Mouse (Mus musculus) inflammation-experienced regulatory T-cells, adult 6 months (primary cell): ENCODE results near the gene Add3. TPM values are rescaled to one million over a fixed set of nuclear protein-coding genes. Genes with fewer than 3 reads are reported as not detected.

Experiments
- ATAC-seq: one replicate; pipeline ENCODE4 v1.8.0; 2017
- polyA plus RNA-seq, 3 experiments: library from polyadenylated mRNA; unstranded; fragments of 100-300 nt; shearing (Covaris generic); gene quantifications; one replicate each; pipeline ENCODE4 v1.2.1; 2017

Add3 gene
- polyA plus RNA-seq, 3 experiments from 2014 or later, result 100 to 138 (median 112) TPM

GRCm38 (mm10) chr19:53241806-53242205 lies 101.6 kb downstream of the Add3 start:
- ATAC-seq, result peak; percentile 35

GRCm38 (mm10) chr19:53243956-53244355 lies 103.7 kb downstream of the Add3 start:
- ATAC-seq, result no peak

GRCm38 (mm10) chr19:53247558-53247957 lies 107.3 kb downstream of the Add3 start:
- ATAC-seq, result no peak

- ATAC-seq, result peak; percentile 63
Observed at GRCm38 (mm10) chr19:53248023-53248494, 107.8 kb downstream of the Add3 start.

GRCm38 (mm10) chr19:53251015-53251414 lies 110.8 kb downstream of the Add3 start:
- ATAC-seq, result no peak

GRCm38 (mm10) chr19:53251656-53252055 lies 111.4 kb downstream of the Add3 start:
- no peak for ATAC-seq

DNA sequence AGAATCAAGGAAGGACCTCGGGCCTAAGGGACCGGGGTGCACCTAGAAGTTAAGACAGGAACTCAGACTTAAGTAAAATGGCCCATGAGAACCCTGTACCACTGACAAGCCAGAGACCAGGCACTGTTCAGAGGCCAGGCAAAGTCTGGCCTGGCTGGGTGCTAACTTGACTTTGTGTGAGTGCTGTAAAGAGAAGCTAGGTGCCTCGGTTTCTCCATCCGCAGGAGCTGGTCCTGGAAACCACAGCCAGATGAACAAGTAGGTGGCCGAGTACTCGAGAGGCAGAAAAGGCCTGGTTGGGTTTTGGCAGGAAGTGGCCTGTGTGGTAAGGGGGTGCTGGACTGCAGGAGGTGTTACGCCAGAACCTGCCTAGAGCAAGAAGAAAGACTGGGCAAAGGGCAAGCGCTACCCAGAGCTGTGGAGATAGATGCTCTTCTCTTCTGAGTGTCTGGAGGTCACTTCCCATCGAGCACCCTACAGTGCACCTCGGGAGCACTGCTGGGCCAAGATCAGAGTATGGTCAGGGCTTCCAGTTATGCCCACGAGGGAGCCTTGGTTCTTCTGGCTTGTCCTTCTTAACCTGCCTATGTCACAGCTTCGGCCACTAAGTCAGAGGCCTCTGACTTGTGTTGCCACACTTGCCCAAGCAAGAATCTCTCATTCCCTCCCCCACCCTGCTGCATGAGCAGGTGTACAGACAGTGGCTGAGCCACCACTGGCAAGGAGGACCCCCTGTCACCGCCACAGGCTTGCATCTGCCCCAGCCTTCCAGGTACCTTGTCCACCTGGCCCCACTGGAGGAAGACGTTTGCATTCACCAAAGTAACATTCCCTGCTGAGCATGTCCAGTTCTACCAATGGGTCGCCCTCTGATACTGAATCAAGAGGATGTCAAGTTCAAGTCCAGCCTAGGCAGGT lies 112.1 kb downstream of the Add3 start:
- no peak for ATAC-seq

DNA sequence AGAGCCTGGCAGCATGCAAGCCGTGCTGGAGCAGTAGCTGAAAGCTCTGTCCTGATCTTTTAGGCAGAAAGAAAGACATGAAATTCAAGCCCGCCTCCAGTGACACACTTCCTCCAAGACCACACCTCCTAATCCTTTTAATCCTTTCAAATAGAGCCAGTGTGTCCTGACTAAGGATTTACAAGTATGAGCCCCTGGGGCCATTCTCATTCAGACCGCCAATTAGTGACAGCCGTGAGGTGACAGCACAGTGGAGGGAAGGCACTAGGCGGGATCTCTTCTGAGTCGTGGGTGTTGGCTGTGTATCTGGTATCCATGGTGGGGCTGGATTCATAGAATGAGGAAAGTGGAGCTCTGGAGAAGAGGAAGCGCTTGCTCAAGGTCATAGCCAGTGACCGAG lies 116.1 kb downstream of the Add3 start:
- ATAC-seq, result no peak

- no peak for ATAC-seq
Observed at GRCm38 (mm10) chr19:53256991-53257594, 116.8 kb downstream of the Add3 start.

GRCm38 (mm10) chr19:53257631-53258560 lies 117.7 kb downstream of the Add3 start:
- ATAC-seq, result no peak

DNA sequence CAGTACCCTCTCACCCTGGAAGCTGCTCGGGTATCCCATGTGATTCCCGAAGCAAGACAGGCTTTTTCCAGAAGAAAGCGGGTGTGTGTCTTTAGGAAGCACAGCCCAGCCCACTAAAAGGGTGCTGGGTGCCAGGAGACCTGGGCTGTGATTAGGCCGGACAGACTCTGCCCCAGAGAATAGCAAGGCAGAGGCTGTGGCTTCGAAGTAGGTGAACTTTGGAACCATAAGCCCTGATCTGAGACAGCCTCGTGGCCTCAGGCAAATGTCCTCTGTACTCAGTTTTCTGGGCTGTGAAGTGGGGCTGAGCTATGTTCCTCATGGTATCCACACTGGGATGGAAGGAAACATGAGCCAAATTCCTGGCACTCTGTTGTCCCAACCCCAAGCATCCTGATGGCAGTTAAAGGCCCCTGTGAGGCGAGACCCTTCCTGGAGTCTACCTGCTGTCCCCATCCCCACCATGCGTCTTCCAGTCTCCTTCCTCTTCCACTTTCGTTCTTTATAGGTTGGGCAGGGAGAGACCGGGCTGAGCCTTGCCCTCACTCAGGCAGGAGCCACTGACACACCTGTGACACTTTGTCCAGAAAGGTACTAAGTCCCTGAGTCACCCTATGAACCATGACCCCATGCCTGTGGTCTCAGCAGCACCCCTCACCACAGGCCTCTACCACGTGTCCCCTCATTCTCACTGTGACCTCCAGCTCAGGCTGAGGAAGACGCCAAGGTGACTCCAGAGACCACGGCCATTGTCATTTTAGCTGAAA lies 118.7 kb downstream of the Add3 start:
- ATAC-seq, result no peak

GRCm38 (mm10) chr19:53259541-53259940 lies 119.3 kb downstream of the Add3 start:
- ATAC-seq, result no peak

GRCm38 (mm10) chr19:53260261-53260660 lies 120.0 kb downstream of the Add3 start:
- no peak for ATAC-seq

DNA sequence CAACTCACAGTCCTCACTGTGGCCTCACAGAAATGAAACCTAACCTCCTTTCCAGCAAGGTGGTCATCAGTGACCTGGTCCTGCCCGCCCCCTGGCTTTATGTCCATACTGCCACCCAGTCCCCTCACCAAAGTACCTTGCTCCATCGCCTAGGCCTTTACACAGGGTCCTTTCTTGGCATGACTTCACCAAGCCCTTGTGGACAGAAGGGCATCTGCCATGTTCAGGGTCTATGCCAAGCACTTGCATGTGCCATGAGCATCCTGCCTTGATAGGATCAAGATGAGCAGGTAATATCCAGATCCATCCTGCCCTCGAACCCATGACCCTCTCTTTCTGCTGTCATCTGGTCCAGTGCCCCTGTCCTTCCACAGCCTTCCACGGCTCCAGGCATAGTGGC lies 120.6 kb downstream of the Add3 start:
- ATAC-seq, result no peak

- ATAC-seq, result no peak
Observed at GRCm38 (mm10) chr19:53262061-53262460, 121.8 kb downstream of the Add3 start.

- peak; percentile 84 for ATAC-seq
Observed at GRCm38 (mm10) chr19:53263859-53264733, 123.9 kb downstream of the Add3 start.

DNA sequence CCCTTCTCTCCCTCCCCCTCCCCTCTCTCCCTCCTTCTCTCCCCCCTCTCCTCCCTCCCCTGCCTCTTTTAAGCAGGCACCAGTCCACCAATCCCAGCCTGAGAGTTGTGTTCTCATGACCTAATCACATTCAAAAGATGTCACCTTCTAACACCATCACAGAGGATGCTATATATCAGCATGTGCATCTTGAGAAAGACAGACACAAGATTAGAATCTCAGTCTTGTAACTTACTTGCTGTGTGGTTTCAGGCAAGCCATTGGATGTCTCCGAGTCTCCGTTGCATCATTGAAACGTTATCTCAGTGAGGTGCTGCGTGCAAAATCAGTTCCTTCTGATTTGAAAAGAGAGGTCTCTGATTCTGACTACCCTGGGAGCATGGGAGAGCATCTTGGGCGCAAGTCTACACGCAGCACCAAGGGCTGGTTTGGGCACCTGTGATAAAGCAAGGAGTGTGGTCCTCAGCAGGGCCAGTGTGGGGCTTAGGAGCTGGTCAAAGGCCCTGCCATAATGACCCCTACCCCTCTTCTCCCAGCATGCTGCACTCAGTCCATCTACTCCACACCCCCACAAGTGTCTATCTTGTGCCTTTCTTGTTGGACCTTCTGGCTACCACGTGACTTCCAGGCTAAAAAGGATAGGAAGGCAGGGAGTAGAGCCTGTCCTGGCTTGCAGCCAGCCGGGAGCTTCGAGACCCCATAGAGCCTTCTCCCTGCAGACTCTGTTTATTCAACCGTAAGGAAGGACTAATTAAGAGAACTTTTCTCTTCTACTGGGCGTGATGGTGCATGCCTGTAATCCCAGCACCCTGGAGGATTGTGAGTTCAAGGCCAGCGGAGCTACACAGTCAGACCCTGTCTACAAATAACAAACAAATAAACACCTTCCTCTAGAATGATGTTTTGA lies 124.8 kb downstream of the Add3 start:
- ATAC-seq, result peak; percentile 27

- no peak for ATAC-seq
Observed at GRCm38 (mm10) chr19:53267305-53267704, 127.1 kb downstream of the Add3 start.

- peak; percentile 86 for ATAC-seq
Observed at GRCm38 (mm10) chr19:53273055-53273722, 132.9 kb downstream of the Add3 start.
